Mouse (Mus musculus): Measurements from ENCODE around the gene Retreg3.
A peak's percentile ranks its signal among the peaks of the same experiment; 100 is the strongest.

Retreg3 gene

GRCm38 (mm10) chr11:101111178-101111577, 8.5 kb downstream of the Retreg3 start:
- no peak for DNase-seq

DNA sequence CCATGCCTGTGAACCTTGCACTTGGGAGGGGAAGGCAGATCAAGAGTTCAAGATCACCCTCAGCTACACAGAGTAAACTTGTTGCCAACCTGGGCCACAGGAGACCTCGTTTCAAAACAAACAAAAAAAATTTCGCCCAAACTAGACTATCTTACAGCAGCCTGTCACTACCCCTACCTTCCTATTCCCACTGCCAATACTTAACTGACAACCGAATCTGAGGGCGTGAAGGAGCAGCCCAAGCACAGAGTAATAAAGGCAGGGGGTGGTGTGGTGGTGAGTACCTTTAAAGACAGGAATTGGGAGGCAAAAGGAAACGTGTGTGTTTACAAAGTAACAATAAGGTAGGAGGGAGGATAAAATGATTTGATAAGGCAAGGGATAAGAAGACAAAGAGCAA, 9.0 kb downstream of the Retreg3 start:
- DNase-seq, result no peak

GRCm38 (mm10) chr11:101109351-101109750, 10.3 kb downstream of the Retreg3 start:
- DNase-seq, result no peak

DNA sequence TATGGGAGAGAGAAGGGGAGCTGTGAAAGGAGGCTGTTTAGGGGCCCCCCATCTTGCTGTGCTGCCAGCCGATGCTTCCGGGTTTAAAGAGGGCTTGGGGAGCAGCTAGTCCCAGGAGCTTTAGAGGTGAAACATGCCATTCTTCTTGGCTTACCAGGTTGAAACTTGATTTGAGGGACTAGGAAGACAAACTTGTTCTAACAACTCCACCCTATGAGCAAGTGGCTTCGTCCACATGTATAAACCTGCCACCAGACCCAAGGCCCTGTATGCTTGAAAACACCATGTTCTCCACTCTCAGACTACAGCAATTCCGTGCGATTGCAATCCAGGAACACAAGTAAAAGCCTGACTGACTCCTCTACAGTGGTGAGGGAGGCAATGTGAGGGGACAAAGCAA, 16.7 kb downstream of the Retreg3 start:
- no peak for DNase-seq

GRCm38 (mm10) chr11:101098231-101098630, 21.5 kb downstream of the Retreg3 start:
- DNase-seq, result no peak

GRCm38 (mm10) chr11:101095314-101096024, 24.2 kb downstream of the Retreg3 start, which contains the start of gene Psmc3ip:
Psmc3ip (minus strand) TSS chr11:101095436.
- DNase-seq, result peak; percentile 94

- no peak for DNase-seq
These were observed 24.8 kb downstream of the Retreg3 start for GRCm38 (mm10) chr11:101094930-101095313.

- DNase-seq, result no peak
These were observed 29.8 kb downstream of the Retreg3 start for GRCm38 (mm10) chr11:101089931-101090330.

- DNase-seq, result no peak
These were observed 32.0 kb downstream of the Retreg3 start for GRCm38 (mm10) chr11:101087682-101088055.

DNA sequence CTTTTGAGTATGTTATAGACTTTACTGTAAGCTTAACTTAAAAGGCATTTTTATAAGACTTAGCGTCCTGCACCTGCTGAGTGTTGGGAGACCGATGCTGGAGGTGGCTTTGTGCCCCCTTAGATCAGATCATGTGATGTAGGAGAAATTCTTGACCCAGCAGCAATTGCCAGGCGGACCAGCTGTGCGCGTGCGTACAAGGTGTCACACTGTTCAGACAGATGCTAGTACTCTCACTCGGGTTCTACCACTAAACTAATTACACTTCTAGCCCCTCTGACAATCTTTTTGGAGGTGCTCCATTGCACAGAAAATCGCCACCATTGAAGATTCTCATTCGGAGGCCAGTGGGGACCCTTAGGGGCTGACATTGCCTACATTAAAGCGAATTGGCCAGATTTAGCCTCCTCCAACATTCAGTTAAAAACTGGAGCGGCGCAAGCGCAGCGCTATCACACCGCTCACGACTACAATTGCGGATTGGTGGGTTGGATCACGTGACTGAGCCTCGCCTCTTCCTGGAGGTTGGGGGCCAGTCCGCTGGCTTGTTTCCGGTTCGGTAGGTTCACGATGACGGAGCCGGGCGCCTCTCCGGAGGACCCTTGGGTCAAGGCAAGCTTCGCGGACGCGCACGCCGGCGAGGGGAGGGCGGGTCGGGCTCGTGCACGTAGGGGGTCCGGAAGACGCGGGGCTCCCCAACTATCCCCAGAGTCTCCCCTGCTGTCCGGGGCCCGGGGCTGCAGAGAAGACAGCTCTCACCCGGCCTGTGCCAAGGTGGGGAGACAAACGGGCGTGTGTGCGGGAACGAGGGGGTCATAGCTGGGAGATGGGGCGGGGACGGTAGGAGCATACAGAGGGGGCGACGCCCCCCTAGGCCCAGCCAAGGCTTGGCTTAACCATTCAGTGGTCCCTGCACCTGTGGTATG, 32.7 kb downstream of the Retreg3 start, which contains the start of gene Mlx:
Gene Mlx, plus strand, starts transcription at position 522 of the 926 bp plus-strand sequence.
- peak; percentile 91 for DNase-seq

- peak; percentile 62 for DNase-seq
These were observed 33.4 kb downstream of the Retreg3 start for GRCm38 (mm10) chr11:101086323-101086674.

- DNase-seq, result peak; percentile 39
These were observed 33.9 kb downstream of the Retreg3 start for GRCm38 (mm10) chr11:101085617-101086322.

GRCm38 (mm10) chr11:101084811-101085210, 34.9 kb downstream of the Retreg3 start:
- peak; percentile 45 for DNase-seq

GRCm38 (mm10) chr11:101084246-101084645, 35.4 kb downstream of the Retreg3 start:
- DNase-seq, result no peak

DNA sequence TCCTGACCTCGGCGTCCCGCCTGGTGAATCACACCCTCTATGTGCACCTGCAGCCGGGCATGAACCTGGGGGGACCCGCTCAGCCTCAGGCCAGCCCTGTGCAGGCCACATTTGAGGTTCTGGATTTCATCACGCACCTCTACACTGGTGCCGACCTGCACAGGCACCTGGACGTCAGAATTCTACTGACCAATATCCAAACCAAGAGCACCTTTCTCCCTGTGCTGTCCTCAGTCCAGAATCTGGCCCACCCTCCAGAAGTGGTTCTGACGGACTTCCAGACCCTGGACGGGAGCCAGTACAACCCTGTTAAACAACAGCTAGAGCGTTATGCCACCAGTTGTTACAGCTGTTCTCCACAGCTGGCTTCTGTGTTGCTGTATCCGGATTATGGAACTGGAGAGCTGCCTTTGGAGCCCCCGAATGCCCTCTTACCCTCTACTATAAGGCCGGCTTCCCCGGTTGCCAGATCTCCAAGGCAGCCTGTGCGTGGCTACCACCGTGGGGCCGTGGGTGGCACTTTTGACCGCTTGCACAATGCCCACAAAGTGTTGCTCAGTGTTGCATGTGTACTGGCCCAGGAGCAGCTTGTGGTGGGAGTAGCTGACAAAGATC, 36.5 kb downstream of the Retreg3 start:
- DNase-seq, result no peak

DNA sequence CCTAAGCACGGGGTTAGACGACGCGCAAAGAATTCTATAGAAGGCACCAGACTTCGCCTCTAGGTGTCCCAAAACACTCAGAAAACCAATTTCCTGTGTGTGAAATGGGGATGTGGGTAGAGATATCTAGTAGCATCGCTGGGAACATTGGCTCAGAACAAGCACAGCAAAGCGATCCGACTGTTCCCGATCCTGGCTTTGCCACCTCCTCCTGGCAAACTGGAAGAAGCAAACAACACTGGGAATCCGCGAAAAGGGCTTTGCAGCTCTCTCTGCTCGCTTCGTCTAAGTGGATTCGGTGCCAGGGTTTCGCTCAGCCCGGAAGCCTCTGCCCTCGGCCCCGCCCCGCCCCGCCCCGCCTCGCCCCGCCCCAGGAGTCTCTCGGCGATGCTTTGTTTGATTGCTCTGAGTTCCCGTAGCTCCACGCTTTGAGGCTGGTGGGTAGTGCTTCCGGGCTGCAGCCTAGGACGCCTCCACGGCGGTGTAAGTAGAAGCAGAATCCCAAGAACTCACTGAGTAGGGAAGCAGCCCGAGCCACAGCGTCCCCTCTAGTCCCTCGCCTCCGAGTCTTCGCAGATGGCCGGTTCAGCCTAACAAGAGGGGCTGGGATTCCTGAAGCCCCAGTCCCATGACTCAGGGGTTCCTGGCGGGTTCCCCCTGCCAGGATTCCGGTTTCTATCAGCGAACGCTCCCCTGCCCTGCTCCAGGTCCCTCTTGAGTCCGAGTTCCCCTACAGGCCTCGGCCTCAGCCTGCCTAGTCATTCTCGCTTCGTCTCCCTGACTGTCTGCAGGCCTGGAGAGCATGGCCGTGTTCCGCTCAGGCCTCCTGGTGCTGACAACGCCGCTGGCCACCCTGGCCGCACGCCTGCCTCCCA, 37.2 kb downstream of the Retreg3 start, which contains the start of gene Coasy:
Gene Coasy, plus strand, starts transcription at position 358 of the 875 bp plus-strand sequence.
- DNase-seq, result peak; percentile 87

DNA sequence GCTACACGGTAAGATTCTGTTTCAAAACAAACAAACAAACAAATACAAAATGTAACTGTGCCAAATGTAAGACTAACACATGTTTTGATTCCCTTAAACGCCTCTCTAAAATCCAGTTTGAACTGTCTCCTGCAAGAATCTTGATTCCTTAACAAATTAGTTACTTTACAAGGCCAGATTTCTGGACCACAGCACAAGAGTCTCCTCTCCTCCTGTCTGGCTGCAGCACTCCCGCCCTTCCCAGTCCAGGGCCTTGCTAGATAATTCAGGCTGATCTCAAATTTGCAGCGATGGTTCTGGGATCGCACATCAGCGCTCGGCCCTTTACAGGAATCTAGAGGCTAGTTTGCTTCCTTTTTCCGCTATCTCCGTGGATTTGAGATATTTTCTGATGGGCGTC, 38.0 kb downstream of the Retreg3 start:
- DNase-seq, result peak; percentile 45

DNA sequence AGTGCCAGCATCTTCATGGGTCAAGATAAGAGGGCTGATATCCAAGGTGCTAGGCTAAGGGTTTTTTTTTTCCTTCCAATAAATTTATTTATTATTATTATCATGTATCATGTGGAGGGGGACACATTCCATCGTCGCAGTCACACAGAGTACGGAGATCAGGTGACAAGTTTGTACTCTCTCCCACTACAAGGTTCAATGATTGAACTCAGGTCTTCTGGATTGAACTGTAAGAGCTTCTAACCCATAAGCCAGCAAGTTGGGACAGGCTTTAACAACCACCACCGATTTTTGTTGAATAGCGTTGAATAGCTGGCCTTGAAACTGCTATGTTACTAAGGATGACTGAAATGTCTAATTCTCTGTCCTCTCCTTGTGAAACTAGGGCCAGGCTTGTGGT, 39.3 kb downstream of the Retreg3 start:
- DNase-seq, result no peak

DNA sequence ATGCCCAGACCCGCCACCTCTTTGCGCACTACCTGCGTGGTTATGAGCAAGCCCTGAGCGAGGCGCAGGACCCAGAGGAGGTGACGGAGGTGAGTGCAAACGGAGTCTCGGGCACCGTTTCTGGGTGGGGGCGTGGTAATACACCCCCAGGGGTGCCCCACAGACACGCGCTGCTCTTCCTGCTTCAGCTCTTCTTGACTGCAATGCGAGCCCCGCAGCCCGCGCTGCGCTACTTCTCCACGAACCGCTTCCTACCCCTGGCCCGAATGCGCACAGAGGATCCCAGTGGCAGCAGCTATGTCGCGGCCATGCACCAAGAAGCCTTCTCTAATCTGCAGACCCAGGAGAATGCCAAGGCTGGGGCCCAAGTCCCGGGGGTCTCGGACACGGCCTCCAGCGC, 39.9 kb downstream of the Retreg3 start:
- no peak for DNase-seq

DNA sequence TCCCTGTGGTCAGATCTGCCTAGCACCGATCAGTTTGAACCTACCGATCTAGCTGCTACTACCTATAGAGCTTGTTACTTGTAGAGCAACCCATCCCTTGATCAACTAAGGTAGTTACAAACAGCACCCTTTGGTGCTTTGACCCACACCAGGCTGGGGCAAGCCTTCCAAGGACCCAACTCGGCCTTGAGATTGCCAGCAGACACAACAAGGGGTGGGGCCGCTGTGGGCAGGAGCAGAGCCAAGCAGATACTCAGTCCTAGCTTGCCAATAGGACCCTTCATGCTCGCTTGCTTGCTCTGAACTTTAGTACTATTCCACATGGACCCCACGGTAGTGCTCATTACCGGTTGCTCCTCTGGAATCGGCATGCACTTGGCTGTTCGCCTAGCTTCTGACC, 41.6 kb downstream of the Retreg3 start, which contains the start of gene Hsd17b1:
Gene Hsd17b1, plus strand, starts transcription at position 291 of the 400 bp plus-strand sequence.
- DNase-seq, result no peak

- DNase-seq, result peak; percentile 53
These were observed 47.8 kb downstream of the Retreg3 start for GRCm38 (mm10) chr11:101071810-101072428.

All from cerebellum, adult 9-10 months (tissue).